Mouse (Mus musculus) adrenal gland, postnatal 14 days (tissue): ENCODE results near the gene Ifi35. TPM values are rescaled to one million over a fixed set of nuclear protein-coding genes. Genes with fewer than 3 reads are reported as not detected.
"Not testable (repeated sequence)": the region's sequence is repeated elsewhere in the genome, so short reads cannot be mapped to it uniquely, and the experiment has no call there.

ENCODE experiments used
- DNase-seq: peaks from one replicate; pipeline ENCODE4 v3.0.0; 2021; ENCODE audit warnings: mixed read lengths
- long read RNA-seq, 2 experiments: library from polyadenylated mRNA; stranded (forward); transcript quantifications; one replicate each; pipeline ENCODE4 v2.0.0; 2021
- total RNA-seq: library from RNA; stranded (reverse); gene quantifications from 2 replicates; pipeline ENCODE4 v1.2.3, GENCODE M21; 2021

Ifi35 gene
- total RNA-seq = 29.0 and 29.6 TPM in 2 replicates
- long read RNA-seq, experiment 1, transcript Ifi35-201 (7 exons, 1,362 nt) = major isoform, 37 of 49 reads
- long read RNA-seq, experiment 1, partial matches to known transcripts = 3 of 49 reads
- long read RNA-seq, experiment 1, other reads (novel, unspliced or antisense) = 8 of 49 reads
- long read RNA-seq, experiment 2, transcript Ifi35-201 (7 exons, 1,362 nt) = major isoform, 34 of 46 reads
- long read RNA-seq, experiment 2, partial matches to known transcripts = 8 of 46 reads
- long read RNA-seq, experiment 2, other reads (novel, unspliced or antisense) = 4 of 46 reads

GRCm38 (mm10) chr11:101448274-101448746 is at the start of gene Ifi35:
Gene Ifi35, plus strand, starts transcription at chr11:101448407.
- peak; percentile 88 for DNase-seq

- no peak for DNase-seq
Measured at GRCm38 (mm10) chr11:101415306-101415705, 32.9 kb upstream of the Ifi35 start.

- DNase-seq = peak; percentile 36
Measured at GRCm38 (mm10) chr11:101416433-101417100, 31.6 kb upstream of the Ifi35 start.

GRCm38 (mm10) chr11:101417101-101417855 is 30.9 kb upstream of the Ifi35 start, which contains the start of gene Aarsd1:
Gene Aarsd1, minus strand, starts transcription at chr11:101417615.
- DNase-seq = peak; percentile 94

GRCm38 (mm10) chr11:101418991-101419390 is 29.2 kb upstream of the Ifi35 start:
- no peak for DNase-seq

- no peak for DNase-seq
Measured at GRCm38 (mm10) chr11:101419610-101420009, 28.6 kb upstream of the Ifi35 start.

- no peak for DNase-seq
Measured at GRCm38 (mm10) chr11:101420148-101420547, 28.1 kb upstream of the Ifi35 start.

GRCm38 (mm10) chr11:101424105-101424851 is 23.9 kb upstream of the Ifi35 start, which contains the start of gene Gm27029:
Gene Gm27029, minus strand, starts transcription at chr11:101424796.
- peak; percentile 33 for DNase-seq

GRCm38 (mm10) chr11:101424925-101425813 is 23.0 kb upstream of the Ifi35 start, which contains the start of the genes Rundc1 and Ptges3l:
Gene Rundc1, plus strand, starts transcription at chr11:101425085.
Gene Ptges3l, minus strand, starts transcription at chr11:101425333.
- peak; percentile 100 for DNase-seq

GRCm38 (mm10) chr11:101426165-101426564 is 22.0 kb upstream of the Ifi35 start:
- DNase-seq = no peak

GRCm38 (mm10) chr11:101431327-101431726 is 16.9 kb upstream of the Ifi35 start:
- peak; percentile 45 for DNase-seq

- peak; percentile 42 for DNase-seq
Measured at GRCm38 (mm10) chr11:101433396-101433795, 14.8 kb upstream of the Ifi35 start.

- DNase-seq = no peak
Measured at GRCm38 (mm10) chr11:101435831-101436230, 12.4 kb upstream of the Ifi35 start.

GRCm38 (mm10) chr11:101436916-101437315 is 11.3 kb upstream of the Ifi35 start:
- DNase-seq = no peak

GRCm38 (mm10) chr11:101438006-101438405 is 10.2 kb upstream of the Ifi35 start:
- DNase-seq = not testable (repeated sequence)

GRCm38 (mm10) chr11:101441450-101442126 is 6.6 kb upstream of the Ifi35 start:
- DNase-seq = not testable (repeated sequence)

GRCm38 (mm10) chr11:101442127-101442693 is 6.0 kb upstream of the Ifi35 start, which contains the start of gene Rpl27:
Gene Rpl27, plus strand, starts transcription at chr11:101442298.
- peak; percentile 98 for DNase-seq

GRCm38 (mm10) chr11:101442760-101443159 is 5.4 kb upstream of the Ifi35 start:
- DNase-seq = no peak

- DNase-seq = no peak
Measured at GRCm38 (mm10) chr11:101446319-101446718, 1.9 kb upstream of the Ifi35 start.
